Mouse (Mus musculus): Measurements from ENCODE around the gene Sympk. TPM values are rescaled to one million over a fixed set of nuclear protein-coding genes. Genes with fewer than 3 reads are reported as not detected.
A peak's percentile ranks its signal among the peaks of the same experiment; 100 is the strongest.

Sympk gene
- polyA plus RNA-seq, 1 experiment from 2014 or later, result 23.5 TPM

DNA sequence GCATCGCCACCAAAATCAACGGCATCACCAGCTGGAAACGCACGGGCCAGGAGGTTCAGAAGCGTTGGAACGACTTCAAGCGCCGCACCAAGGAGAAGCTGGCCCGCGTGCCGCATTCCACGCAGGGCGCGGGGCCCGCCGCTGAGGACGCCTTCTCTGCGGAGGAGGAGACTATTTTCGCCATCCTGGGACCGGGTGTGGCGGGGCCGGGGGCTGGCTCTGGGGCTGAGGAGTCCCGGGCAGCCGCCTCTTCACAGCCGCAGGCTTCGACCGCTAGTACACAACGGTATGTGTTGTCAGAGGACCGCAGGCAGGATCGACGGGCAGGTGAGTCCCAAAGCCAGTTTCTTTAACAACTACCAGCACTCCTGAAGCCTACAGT is 31.9 kb upstream of the Sympk start:
- 2% methylated on average over 31 of the region's 31 CpGs for WGBS
- H3K27me3 ChIP-seq (replicated peaks; ENCODE audit: control insufficient read depth, insufficient read depth, low read length), result peaks cover 19% of the 10 kb centered on the region
- H3K4me1 ChIP-seq (ENCODE audit: control insufficient read depth, insufficient read depth, low read length), result peaks cover 13% of the 10 kb centered on the region
- H3K27ac ChIP-seq (ENCODE audit: low read length), result no peak overlapping the region
- no peak for ATAC-seq
- H3K36me3 ChIP-seq (ENCODE audit: control insufficient read depth, insufficient read depth, low read length), result no peaks in the 10 kb centered on the region
- peak overlapping the region; percentile 65 for H3K9ac ChIP-seq (ENCODE audit: low read depth, low read length)
- peak overlapping the region; percentile 55 for H3K4me3 ChIP-seq (ENCODE audit: low read length)
- H3K4me2 ChIP-seq (ENCODE audit: low read depth, low read length), result peak overlapping the region; percentile 88
- no peaks in the 10 kb centered on the region for H3K9me3 ChIP-seq (ENCODE audit: control insufficient read depth, low read length)

DNA sequence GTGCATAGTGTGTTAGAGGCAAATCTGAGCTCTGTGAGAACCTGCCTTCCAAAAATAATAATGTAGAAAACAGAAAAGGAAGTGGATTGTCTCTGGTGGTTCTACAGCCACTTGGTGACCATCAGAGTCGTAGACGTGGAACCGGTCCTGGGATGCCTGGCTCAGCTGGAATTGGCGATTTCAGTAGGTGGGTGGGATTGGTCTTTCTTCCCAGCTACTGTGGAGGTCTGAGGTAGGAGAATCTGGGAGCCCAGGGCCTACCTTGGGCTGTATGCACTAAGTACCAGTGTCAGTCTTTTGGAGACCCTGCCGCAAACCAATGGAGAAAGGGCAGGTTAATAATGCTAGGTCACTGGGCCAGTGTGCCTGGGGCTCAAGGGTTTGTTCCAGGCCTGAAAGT is 31.1 kb upstream of the Sympk start:
- Histone ChIP-seq H3K27ac (ENCODE audit: low read length) (no peak overlapping the region), H3K4me3 (ENCODE audit: low read length) (no peak overlapping the region), H3K4me2 (ENCODE audit: low read depth, low read length) (no peak overlapping the region), H3K36me3 (ENCODE audit: control insufficient read depth, insufficient read depth, low read length) (no peaks in the 10 kb centered on the region), H3K9me3 (ENCODE audit: control insufficient read depth, low read length) (no peaks in the 10 kb centered on the region), H3K9ac (ENCODE audit: low read depth, low read length) (no peak overlapping the region), H3K4me1 (ENCODE audit: control insufficient read depth, insufficient read depth, low read length) (peaks cover 13% of the 10 kb centered on the region), H3K27me3 (replicated peaks; ENCODE audit: control insufficient read depth, insufficient read depth, low read length) (peaks cover 19% of the 10 kb centered on the region)
- ATAC-seq, result no peak
- 88% methylated on average over 5 of the region's 5 CpGs for WGBS

DNA sequence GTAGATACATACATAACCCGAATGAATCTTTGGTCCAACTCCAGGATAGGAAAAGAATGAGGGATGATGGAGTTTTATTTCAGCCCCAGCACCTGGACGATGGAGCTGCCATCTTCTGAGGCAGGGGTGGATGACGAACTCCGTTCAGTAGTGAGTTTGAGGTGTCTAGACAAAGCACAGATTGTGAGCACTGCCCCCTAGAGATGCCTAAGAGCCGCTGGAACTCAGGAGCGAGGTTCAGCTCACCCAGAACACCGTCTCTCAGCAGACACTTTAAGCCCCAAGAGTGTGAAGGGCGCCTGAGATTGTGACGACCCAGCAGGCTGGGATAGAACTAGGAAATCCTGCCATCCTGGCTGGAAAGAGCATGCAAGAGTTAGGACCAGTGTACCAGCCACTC is 25.3 kb upstream of the Sympk start:
- no peak overlapping the region for H3K4me3 ChIP-seq (ENCODE audit: low read length)
- WGBS, result 51% methylated on average over 9 of the region's 9 CpGs
- H3K4me2 ChIP-seq (ENCODE audit: low read depth, low read length), result no peak overlapping the region
- no peaks in the 10 kb centered on the region for H3K36me3 ChIP-seq (ENCODE audit: control insufficient read depth, insufficient read depth, low read length)
- ATAC-seq, result no peak
- peaks cover 20% of the 10 kb centered on the region for H3K4me1 ChIP-seq (ENCODE audit: control insufficient read depth, insufficient read depth, low read length)
- no peaks in the 10 kb centered on the region for H3K27me3 ChIP-seq (replicated peaks; ENCODE audit: control insufficient read depth, insufficient read depth, low read length)
- no peak overlapping the region for H3K9ac ChIP-seq (ENCODE audit: low read depth, low read length)
- H3K27ac ChIP-seq (ENCODE audit: low read length), result no peak overlapping the region
- no peaks in the 10 kb centered on the region for H3K9me3 ChIP-seq (ENCODE audit: control insufficient read depth, low read length)

DNA sequence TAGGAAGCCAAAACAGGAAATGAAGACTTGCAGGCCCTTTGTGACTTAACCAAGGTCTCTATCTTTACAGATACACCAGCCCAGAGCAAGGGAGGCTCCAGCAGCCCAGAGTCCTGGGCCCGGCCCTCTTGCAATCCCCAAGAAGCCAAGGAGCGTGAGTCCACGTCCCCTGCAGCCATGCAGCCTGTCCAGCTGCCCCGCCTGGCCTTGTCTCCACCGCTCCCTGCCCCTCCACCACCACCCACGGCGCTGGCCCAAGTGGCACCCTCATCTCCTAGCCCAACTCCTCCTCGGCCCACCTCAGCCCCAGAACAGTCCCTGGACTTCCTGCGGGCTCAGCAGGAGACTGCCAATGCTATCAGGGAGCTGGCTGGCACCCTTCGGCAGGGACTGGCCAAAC is 23.8 kb upstream of the Sympk start:
- Histone ChIP-seq H3K4me1 (ENCODE audit: control insufficient read depth, insufficient read depth, low read length) (peaks cover 30% of the 10 kb centered on the region), H3K4me2 (ENCODE audit: low read depth, low read length) (peak overlapping the region; percentile 57), H3K9ac (ENCODE audit: low read depth, low read length) (peak overlapping the region; percentile 68), H3K9me3 (ENCODE audit: control insufficient read depth, low read length) (no peaks in the 10 kb centered on the region), H3K4me3 (ENCODE audit: low read length) (peak overlapping the region; percentile 44), H3K27me3 (replicated peaks; ENCODE audit: control insufficient read depth, insufficient read depth, low read length) (no peaks in the 10 kb centered on the region), H3K27ac (ENCODE audit: low read length) (peak overlapping the region; percentile 31), H3K36me3 (ENCODE audit: control insufficient read depth, insufficient read depth, low read length) (peaks cover 2% of the 10 kb centered on the region)
- ATAC-seq, result no peak
- WGBS, result 40% methylated on average over 10 of the region's 10 CpGs

DNA sequence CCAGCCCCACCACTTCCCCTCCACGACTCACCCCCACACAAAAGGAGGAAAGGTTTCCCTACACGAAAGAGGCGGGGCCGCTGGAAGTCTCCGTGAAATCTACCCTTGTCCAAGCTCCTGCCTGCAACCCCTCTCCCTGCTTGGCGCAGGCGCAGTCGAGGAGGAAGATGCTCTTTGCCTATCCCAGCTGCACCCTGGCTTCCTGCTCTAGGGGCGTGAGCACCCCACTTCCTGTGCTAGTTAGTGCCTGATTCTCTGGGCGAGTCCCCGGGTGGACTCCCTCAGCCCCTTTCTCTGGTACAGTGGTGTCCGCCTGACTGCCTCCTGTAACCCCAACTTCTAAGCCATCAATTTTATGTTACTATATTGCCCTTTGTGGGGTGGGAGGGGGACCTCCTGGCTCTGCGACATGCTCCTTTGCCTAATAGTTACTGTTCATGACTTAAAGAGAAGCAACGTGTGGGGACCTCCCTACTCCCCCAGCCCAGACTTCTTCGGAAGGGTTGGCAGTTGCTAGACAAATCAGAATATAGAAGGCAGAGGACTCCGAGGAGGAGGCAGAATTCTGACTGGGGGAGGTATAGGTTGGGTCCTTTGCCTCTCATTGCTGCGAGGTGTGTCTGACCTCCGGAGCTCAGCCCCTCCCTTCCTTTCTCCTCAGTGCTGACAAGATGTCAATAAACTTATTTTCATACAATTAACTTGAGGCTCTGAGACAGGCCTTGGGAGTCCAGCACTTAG is 22.9 kb upstream of the Sympk start:
- Histone ChIP-seq H3K4me2 (ENCODE audit: low read depth, low read length) (peak overlapping the region; percentile 57), H3K27me3 (replicated peaks; ENCODE audit: control insufficient read depth, insufficient read depth, low read length) (no peaks in the 10 kb centered on the region), H3K27ac (ENCODE audit: low read length) (peak overlapping the region; percentile 73), H3K9ac (ENCODE audit: low read depth, low read length) (peak overlapping the region; percentile 68), H3K4me3 (ENCODE audit: low read length) (peak overlapping the region; percentile 44), H3K9me3 (ENCODE audit: control insufficient read depth, low read length) (no peaks in the 10 kb centered on the region), H3K4me1 (ENCODE audit: control insufficient read depth, insufficient read depth, low read length) (peaks cover 39% of the 10 kb centered on the region), H3K36me3 (ENCODE audit: control insufficient read depth, insufficient read depth, low read length) (peaks cover 6% of the 10 kb centered on the region)
- WGBS, result 28% methylated on average over 18 of the region's 18 CpGs
- ATAC-seq, result peak; percentile 7; the same call in 1 of the 2 replicates

DNA sequence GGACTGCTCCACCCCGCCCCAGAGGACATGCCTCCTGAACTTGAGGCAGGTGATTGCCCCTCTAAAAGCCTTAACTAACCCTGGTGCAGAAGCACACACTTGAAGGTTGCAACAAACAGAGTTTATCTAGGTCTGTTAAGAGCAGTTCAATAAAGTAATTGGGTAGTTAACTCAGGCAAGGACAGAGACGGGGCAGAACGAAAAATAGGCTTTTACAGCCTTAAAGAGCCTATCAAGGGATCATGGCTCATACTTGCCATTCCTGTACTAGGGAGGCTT is 22.4 kb upstream of the Sympk start:
- H3K4me2 ChIP-seq (ENCODE audit: low read depth, low read length), result peak overlapping the region; percentile 57; the same call in 1 of the 2 replicates
- ATAC-seq, result no peak
- no peaks in the 10 kb centered on the region for H3K27me3 ChIP-seq (replicated peaks; ENCODE audit: control insufficient read depth, insufficient read depth, low read length)
- H3K36me3 ChIP-seq (ENCODE audit: control insufficient read depth, insufficient read depth, low read length), result peaks cover 6% of the 10 kb centered on the region
- H3K9ac ChIP-seq (ENCODE audit: low read depth, low read length), result peak overlapping the region; percentile 68
- no peaks in the 10 kb centered on the region for H3K9me3 ChIP-seq (ENCODE audit: control insufficient read depth, low read length)
- H3K4me3 ChIP-seq (ENCODE audit: low read length), result no peak overlapping the region
- WGBS, result 47% methylated on average over 3 of the region's 3 CpGs
- peaks cover 42% of the 10 kb centered on the region for H3K4me1 ChIP-seq (ENCODE audit: control insufficient read depth, insufficient read depth, low read length)
- H3K27ac ChIP-seq (ENCODE audit: low read length), result peak overlapping the region; percentile 73

DNA sequence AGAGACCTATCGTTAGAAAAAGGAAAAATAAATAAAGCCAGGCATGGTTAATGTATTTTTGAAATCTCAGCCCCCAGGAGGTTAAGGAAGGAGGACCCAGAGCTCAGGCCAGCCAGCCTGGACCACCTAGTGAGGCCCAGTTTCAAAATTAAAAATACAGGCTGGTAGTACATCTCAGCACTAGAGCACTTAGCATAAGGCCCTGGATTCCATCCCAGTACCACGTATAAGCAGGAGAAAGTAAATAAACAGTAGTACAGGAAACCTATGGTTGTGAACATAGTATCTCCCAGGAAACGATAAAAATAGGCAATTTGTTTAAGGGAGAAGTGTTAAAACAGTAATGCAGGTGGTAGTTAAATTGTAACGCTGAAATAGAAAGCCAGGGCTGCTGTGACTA is 22.1 kb upstream of the Sympk start:
- WGBS, result 14% methylated on average over 4 of the region's 4 CpGs
- peaks cover 46% of the 10 kb centered on the region for H3K4me1 ChIP-seq (ENCODE audit: control insufficient read depth, insufficient read depth, low read length)
- H3K4me2 ChIP-seq (ENCODE audit: low read depth, low read length), result peak overlapping the region; percentile 79
- H3K27ac ChIP-seq (ENCODE audit: low read length), result peak overlapping the region; percentile 73
- peaks cover 7% of the 10 kb centered on the region for H3K36me3 ChIP-seq (ENCODE audit: control insufficient read depth, insufficient read depth, low read length)
- H3K4me3 ChIP-seq (ENCODE audit: low read length), result peak overlapping the region; percentile 46
- no peaks in the 10 kb centered on the region for H3K27me3 ChIP-seq (replicated peaks; ENCODE audit: control insufficient read depth, insufficient read depth, low read length)
- no peak for ATAC-seq
- H3K9me3 ChIP-seq (ENCODE audit: control insufficient read depth, low read length), result no peaks in the 10 kb centered on the region
- H3K9ac ChIP-seq (ENCODE audit: low read depth, low read length), result peak overlapping the region; percentile 74

DNA sequence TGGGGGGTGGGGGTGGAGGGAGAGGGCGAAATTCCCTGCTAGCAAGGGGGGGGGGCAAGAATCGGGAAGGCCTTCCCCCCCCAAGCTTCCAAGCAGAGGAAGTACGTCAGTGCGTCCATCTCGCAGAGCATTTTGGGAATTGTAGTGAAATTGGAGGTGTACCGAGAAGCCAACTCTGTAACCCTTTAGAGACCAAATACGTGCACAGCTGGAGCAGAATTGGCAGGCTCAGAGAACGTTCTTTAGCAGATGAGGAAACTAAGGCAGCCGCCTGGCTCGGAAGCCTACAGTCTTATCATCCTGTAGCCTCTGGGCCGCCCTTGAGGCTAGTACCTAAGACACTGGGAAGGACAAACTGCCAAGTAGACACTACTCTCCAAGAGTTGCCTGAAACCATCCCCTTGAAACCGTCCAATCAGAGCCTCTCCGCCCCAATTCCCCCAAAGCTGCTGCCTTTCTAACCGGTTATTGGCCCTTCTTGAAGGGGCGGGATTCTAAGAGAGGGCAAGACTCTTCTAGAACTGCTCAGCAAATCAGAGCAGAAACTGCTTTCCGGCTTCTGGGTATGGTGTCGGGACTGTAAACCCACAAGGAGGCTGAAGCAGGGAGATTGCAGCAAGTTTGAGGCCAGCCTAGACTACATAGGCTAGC is 21.2 kb upstream of the Sympk start:
- Histone ChIP-seq H3K36me3 (ENCODE audit: control insufficient read depth, insufficient read depth, low read length) (peaks cover 11% of the 10 kb centered on the region), H3K9me3 (ENCODE audit: control insufficient read depth, low read length) (no peaks in the 10 kb centered on the region), H3K4me2 (ENCODE audit: low read depth, low read length) (peak overlapping the region; percentile 79), H3K4me1 (ENCODE audit: control insufficient read depth, insufficient read depth, low read length) (peaks cover 54% of the 10 kb centered on the region), H3K27ac (ENCODE audit: low read length) (peak overlapping the region; percentile 73), H3K4me3 (ENCODE audit: low read length) (peak overlapping the region; percentile 46), H3K27me3 (replicated peaks; ENCODE audit: control insufficient read depth, insufficient read depth, low read length) (no peaks in the 10 kb centered on the region), H3K9ac (ENCODE audit: low read depth, low read length) (peak overlapping the region; percentile 74)
- WGBS, result 3% methylated on average over 16 of the region's 17 CpGs
- peak; percentile 37 for ATAC-seq

DNA sequence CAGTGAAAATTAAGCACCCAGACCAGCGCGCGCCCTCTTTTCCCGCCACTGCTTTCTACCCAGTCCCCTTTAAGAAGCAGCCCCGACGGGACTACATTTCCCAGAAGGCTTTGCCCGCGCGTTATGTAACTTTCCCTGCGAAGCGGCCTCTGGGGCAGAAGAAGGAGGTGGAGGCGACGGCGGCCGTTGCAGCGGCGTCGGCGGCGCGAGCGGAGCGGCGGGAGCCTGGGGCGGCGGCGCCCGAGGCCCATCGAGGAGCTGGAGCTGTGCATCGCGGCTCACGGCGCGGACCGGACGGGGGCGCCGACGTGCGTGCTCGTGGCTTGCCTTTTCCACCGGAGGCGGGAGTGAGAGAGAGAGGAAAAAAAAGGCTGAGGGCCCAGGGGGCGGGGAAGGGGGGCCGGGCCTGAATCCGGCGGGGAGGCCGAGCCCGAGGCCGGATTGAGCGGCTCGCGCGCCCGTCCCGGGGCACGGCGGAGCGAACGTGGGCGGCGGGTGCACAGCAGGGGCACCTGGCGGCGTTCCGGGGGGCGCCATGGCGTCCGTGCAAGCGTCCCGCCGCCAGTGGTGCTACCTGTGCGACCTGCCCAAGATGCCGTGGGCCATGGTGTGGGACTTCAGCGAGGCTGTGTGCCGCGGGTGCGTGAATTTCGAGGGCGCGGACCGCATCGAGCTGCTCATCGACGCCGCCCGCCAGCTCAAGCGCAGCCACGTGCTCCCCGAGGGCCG is 20.1 kb upstream of the Sympk start, which contains the start of gene Irf2bp1:
Gene Irf2bp1 (plus strand): TSS at position 143 of the 729 bp plus-strand sequence.
- under 1% methylated on average over 86 of the region's 90 CpGs for WGBS
- peak within 1 kb of the TSS; percentile 98 for H3K27ac ChIP-seq (ENCODE audit: low read length)
- H3K9ac ChIP-seq (ENCODE audit: low read depth, low read length), result peak within 1 kb of the TSS; percentile 90
- H3K9me3 ChIP-seq (ENCODE audit: control insufficient read depth, low read length), result no peaks in the 10 kb centered on the region
- H3K4me1 ChIP-seq (ENCODE audit: control insufficient read depth, insufficient read depth, low read length), result peaks cover 54% of the 10 kb centered on the region
- no peaks in the 10 kb centered on the region for H3K27me3 ChIP-seq (replicated peaks; ENCODE audit: control insufficient read depth, insufficient read depth, low read length)
- ATAC-seq, result peak; percentile 45
- peaks cover 11% of the 10 kb centered on the region for H3K36me3 ChIP-seq (ENCODE audit: control insufficient read depth, insufficient read depth, low read length)
- peak within 1 kb of the TSS; percentile 86 for H3K4me3 ChIP-seq (ENCODE audit: low read length)
- H3K4me2 ChIP-seq (ENCODE audit: low read depth, low read length), result peak within 1 kb of the TSS; percentile 99
